Mouse (Mus musculus) monocyte, adult 5-6 weeks (primary cell): ENCODE measurements around the gene Arfgap3. TPM values are rescaled to one million over a fixed set of nuclear protein-coding genes. Genes with fewer than 3 reads are reported as not detected.
A peak's percentile ranks its signal among the peaks of the same experiment; 100 is the strongest.
"Not testable (repeated sequence)": the region's sequence is repeated elsewhere in the genome, so short reads cannot be mapped to it uniquely, and the experiment has no call there.

Experiments
- ATAC-seq: fragments of 153-309, 156-312 bp; replicated peaks from 2 replicates; pipeline ENCODE4 v1.8.0; 2017; ENCODE audit warnings: mild to moderate bottlenecking; ENCODE audit not compliant: low TSS enrichment, insufficient number of reproducible peaks, severe bottlenecking, poor library complexity, low FRiP score
- total RNA-seq: library from RNA; stranded (forward); fragments of 200-1000, 200-491, 200-594 nt; gene quantifications from 3 replicates; pipeline ENCODE4 v1.2.3, GENCODE M21; 2017

Gene Arfgap3
- total RNA-seq: 15.1 to 26.9 TPM (median 15.7 TPM) in 3 replicates

DNA sequence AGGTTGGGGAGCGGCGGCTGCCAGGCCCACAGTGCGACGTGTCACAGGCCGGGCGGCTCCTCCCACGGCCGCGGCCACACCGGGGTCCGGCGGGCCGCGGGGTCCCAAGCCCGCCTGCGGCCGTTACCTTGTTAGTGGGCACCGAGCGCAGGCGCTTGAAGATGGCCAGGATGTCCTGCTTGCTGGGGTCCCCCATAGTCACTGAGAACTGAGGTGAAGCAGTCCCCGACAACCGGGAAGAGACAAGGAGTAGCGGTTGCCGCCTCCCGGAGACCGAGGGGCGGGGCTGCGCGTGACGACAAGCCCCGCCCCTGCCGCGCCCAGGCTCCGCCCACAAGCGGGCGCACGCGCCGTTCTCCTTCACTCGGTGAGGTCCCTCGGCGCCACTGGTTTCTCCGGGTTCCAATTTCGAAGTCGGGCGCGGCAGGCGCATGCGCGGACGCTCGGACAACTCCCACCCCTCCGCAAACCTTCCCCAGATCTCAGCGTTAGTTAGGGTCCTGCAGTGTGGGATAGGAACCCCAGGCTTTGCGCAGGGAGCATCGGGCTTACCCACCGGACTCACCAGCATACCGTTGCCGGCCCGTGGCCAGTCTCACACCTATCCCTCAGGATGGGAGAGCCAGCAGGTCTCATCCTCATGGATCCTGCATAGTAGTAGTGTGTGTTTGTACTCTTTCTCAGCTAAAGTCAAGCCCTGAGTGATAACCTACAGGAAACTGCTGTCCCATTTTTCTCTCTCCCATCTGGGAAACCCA lies at the start of gene Arfgap3:
Arfgap3 (minus strand) TSS at position 294 of the 758 bp plus-strand sequence.
- ATAC-seq: peak; percentile 78

DNA sequence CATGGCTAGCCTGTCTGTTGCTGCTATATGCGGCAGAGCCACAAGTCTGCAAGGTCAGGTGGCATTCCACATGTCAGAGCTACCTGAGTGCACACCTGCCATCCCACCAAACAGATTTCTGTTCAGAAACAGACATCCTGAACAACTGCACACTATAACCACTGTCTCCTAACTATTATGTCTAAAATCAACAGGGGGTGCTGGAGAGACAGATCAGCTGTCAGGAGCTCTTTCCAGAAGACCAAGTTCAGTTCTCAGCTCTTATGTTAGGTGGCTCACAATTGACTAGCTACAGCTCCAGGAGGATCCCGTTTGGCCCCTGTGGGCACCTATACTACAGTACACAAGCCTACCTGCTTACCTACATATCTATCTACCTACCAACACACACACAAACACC lies 42.7 kb upstream of the Arfgap3 start:
- ATAC-seq: no peak

DNA sequence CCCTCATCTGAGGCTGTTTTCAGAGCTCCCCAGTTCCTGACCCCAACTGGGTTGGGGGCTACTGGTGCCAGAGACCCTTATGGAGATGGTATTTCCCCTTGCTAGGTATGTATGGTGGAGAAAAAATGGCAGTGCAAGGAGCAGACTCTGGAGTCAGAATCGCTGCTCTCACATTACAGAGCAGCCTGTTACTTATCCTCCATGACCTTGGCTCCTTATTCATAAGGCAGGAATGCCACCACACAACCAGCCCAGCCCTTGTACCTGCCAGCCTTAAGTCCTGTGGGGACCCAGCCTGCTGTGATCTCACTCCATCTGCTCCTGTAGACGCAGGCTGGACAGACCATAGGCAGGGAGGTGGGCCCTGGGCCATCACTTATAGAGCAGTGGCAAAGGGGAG lies 37.9 kb upstream of the Arfgap3 start:
- no peak for ATAC-seq

DNA sequence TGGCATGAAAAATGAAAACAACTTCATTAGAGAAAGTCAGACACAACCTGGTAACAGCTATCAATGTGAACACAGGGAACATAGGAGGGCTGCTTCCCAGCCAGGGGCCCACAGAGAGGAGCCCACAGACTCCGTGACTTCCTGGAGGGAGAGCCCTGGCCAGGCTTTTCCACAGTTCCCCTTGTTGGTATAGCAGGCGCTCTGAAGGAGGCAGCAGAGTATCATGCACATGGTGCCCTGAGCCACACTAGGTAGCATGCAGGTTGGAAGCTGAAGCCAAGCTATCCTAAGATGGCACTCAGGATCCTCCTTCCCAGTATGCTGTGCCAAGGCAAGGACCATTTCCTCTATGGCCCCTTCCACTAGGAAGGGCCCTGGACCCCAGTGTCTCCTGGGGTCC lies 33.6 kb upstream of the Arfgap3 start:
- no peak for ATAC-seq

DNA sequence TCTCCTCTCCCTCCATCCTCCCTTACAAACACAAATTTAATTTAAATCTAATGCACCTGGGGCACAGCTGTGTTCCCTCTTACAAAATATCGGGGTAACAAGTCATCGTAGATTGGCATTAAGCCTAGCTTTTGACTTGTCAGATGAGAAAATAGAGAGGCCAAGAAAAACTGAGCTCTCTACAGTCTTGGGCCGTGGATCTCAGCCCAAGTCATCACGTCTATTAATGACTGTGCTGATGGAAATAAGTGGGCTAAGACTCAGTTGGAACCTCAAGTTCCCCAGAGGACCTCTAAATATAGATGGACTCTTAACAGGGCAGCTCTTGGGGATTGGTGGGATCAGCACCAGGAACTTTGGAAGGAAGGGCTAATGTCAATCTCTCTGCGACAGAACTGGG lies 33.1 kb upstream of the Arfgap3 start:
- ATAC-seq: no peak

DNA sequence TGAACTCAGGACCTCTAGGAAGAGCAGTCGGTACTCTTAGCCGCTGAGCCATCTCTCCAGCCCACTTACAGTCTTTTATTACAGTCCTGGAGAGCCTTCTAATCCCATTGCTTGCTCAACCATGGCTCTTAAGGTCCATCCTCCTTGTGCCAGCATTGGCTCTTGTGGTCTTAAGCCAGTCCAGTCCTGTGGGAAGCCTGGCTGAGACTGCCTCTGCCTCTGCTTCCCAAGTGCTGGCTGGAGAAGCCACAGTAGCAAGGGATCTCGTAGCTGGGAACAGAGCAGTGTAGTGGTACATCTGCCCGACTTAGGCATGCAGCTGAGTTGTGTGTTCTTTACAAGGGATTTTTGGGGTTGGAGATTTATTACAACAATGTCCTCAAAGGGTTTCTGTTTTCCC lies 32.4 kb upstream of the Arfgap3 start:
- no peak for ATAC-seq

DNA sequence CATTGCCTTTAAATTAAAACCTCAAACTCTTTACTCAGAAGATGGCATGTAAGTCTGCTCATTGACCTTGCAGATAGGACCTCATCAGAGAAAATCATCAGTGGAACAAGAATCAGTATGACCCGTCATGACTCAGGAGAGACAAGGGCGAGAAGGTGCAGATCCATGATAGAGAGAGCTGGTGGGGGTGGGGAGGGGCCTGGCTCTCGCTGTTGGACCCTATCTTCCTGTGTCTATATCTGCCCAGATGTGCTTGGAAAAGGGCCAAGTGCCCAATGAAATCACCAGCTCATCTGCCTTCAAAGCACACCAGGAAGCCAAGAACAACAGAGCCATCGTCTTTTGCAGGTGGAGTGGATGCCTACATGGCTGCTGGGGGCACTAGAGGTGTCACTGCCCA lies 27.1 kb upstream of the Arfgap3 start:
- no peak for ATAC-seq

DNA sequence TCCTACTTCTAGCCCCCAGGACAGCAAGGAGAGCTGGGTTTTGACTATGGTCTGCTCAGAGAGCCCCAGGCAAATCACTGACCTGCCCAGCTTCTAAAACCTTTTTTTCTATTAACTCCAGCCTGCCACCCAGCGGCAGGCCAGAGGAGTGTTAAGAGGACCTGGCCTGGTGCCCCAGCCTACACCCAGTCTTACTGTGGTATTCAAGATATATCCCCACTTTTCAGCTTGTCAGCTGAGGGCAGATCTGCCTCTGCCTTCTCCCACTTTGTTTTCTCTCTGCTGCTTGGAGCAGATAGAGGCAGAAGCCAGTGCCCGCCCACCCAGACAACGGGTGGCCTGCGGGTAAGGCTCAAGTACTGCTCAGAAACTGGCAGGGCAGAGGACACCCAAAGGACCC lies 25.1 kb upstream of the Arfgap3 start:
- no peak; the same call in 1 of the 2 replicates for ATAC-seq

DNA sequence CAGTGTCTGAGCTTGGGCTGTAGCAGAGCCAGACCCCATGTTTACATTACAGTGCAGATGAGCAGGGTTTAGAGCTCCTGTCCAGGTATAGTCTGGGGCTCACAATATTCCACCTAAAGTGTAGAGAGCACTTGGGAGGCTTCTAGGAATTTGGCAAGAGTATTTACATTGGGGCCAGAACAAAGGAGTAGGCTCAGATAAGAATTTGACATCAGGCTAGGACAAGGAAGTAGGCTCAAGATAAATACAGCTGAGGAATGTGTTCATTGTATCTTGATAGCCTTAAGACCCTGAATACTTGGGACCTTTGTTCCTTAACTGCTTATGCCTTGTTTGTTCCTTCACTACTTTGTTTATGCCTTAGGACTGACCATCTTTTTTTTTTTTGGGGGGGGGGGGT lies 24.0 kb upstream of the Arfgap3 start:
- no peak for ATAC-seq

DNA sequence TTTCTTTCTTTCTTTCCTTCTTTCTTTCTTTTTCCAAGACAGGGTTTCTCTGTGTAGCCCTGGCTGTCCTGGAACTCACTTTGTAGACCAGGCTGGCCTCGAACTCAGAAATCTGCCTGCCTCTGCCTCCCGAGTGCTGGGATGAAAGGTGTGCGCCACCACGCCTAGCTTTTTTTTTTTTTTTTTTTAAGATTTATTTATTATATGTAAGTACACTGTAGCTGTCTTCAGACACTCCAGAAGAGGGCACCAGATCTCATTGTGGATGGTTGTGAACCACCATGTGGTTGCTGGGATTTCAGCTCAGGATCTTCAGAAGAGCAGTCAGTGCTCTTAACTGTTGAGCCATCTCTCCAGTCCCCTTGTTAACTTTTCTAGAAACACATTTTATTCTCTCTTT lies 18.7 kb upstream of the Arfgap3 start:
- not testable (repeated sequence) for ATAC-seq

DNA sequence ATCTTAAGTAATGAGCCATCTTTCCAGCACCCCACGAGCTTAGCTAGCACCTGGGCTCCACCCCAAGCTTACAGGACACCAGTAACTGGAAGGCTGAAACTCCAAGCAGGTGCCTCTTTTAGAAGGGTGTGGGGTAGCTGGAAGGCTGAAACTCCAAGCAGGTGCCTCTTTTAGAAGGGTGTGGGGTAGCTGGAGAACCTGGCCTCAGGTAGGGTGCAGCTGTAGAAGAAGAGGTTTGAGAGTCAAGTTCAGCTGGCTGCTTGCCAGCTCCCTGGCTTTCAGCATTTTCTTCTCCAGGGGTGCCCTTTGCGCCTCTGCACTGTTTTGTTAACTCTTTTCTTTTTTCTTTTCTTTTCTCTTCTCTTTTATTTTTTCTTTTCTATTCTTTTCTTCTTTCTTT lies 18.2 kb upstream of the Arfgap3 start:
- no peak for ATAC-seq

DNA sequence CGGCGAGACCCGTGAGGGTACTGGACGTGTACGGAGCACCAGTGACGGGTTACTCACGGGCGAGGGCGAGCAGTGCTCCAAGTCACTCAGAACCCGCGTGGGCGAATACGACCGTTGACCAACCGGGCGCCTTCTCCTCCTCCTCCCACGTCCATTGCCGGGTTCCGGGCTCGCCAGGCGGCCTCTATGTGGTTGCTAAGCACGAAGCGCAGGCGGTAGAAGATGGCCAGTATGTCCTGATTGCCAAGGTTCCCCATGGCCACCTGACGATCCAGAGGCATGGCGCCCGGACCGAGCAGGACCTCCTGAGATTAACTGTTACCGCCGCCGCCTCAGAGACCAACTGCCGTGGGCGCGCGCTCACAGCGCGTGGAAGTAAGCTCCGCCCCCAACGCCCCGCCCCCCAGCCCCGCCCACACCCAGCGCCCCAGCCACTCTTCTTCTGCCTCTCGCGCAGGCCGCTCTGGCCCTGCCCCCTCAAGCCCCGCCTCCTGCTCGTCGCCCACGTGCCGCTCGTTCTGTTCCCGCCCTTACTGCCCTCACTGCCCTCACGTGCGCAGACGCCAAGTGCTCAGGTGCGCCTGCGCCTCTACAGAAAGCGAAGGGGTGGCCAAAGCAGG lies 17.0 kb upstream of the Arfgap3 start:
- peak; percentile 93 for ATAC-seq

DNA sequence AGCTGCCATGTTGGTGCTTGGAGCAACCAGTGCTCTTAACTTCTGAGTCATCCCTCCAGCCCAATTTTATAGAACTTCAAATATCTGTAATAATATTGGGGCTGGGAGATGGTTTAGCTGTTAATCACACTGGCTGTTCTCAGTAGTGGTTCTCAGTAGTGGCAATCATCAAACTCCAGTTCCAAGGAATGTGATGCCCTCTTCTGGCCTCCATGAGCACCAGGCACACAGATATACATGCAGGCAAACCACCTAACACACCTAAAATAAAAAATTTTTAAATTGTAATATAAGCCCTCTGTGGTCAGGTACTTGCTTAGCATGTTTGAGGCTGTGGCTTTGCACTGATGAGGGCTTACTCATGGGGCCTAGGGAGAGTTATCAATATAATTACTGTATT lies 15.7 kb upstream of the Arfgap3 start:
- ATAC-seq: no peak

DNA sequence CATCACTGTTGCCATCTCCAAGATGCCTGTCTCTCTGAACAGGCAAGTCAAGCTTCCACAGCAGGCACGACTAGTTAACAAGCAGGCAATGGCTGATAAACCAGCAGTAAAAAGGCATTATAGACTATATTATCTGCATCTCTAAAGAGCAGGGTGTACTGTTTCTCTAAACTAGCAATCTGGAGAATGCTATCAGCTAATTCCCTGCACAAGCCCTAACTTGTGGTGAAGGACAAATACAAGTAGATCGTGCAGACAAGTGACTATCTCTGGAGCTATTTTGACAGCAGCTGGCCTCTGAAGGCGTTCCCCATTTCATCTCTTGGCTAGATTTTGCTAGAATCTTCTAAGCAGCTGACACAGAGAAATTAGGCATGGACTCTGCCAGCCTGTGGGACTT lies 14.1 kb upstream of the Arfgap3 start:
- ATAC-seq: no peak

DNA sequence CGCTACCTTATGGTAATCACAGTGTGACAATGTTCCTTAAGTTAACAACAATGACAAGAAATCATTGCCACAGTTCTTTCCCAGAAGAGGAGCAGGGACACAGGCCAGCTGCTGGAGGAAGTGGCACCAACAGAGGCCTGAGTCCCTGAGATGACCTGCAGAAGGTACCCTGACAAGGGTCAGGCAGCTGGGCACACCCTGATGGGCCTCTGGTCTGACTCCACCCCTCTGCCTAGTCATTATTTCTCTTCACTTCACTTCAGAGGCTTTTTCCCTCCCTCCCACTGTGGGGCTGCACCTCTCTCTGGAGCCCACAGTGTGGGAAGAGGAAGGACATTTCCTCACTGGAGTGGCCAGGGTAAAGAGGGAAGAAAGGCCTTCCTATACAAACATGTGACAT lies 12.8 kb upstream of the Arfgap3 start:
- not testable (repeated sequence) for ATAC-seq

DNA sequence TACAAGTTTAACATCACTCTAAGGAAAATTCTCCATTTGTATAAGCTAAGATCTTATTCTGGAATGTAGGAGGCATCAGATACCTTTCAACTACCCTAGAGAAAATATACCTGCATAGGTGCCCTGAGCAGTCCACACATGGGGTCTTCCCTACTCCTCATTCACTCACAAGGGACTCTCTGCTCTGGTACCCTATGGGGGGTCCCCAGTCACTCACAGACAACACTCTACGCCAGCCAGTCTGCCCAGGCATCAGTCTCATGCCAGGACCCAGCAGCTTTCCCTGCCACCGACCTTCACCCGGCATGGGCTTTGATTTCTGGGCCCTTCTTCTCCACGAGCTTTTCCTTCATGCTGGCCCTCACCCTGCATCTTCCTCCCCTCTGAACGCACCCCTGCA lies 10.9 kb upstream of the Arfgap3 start:
- ATAC-seq: not testable (repeated sequence)

DNA sequence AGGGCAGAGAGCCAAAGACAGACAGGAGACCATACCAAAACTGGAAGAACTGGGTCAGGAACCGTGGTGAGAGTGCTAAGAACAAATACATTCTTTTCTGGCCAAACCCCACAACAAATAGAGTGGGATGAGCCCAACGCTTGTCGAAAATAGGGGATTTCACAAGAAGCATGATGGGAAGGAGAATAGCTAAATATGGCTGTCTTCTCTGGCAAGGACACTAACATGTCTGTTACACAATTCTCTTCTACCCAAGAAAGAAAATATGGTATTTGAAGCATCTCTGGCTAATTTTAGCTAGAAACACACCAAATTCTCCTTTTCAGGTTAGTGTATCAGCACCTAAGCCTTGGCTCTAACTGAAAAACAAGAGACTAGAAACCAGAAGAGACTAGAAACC lies 10.1 kb upstream of the Arfgap3 start:
- ATAC-seq: no peak

DNA sequence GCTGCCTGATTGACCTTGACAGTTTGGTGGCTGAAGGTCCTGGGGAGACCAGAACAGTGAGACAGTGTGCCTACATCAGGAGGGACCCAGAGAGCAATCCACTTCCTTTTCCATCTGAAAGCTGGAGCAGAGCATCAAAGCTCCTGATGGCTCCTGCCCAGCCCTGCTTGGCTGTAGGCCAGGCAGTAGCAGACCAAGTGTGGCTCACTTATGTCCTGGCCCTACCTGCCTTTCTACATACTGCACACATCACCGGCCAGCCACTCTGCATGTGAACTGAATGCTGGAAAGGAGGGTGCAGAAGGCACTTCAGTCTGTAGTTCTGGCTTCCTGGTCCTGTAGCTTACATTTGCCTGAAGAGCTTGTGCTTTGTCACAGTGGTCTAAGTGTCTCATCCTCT lies 8.4 kb upstream of the Arfgap3 start:
- no peak for ATAC-seq

DNA sequence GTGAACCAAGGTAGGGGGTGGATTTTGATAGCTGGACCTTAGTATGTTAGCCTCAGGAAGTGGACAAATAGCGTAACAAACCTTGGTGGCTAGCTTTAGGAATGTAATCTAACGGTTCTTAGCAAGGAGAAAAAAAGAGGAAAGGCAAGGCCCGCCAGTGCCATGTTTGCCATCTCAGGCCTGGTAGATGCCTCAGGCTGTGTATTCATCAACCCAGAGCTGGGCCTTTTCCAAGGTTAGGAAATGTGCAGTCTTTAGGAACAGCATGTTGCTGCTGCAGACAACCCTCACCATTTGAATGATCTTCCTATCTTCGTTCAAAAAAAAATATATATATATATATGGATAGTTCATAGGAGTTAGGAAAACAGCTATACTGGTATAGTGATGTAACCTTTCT lies 1.5 kb upstream of the Arfgap3 start:
- ATAC-seq: no peak

DNA sequence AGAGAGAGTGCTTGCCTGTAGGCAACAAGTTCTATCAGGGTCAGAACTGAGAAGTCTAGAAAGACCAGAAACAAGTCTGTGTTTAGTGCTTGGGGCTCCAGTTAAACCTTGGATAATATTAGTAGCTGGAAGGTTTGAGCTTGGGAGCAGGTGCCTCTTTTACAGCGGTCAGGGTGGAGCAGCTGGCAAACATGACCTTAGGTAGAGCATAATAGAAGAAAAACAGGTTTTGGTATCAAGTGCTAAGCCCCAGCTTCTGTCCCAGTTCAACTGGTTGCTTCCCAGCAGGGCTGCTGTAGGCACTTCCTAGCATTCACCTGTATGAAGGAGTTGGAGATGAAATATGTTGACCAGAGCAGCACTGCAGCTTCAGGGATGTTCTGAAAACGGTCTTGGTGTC lies 812 bp upstream of the Arfgap3 start:
- no peak for ATAC-seq
